ENCODE assay signal across 12 mouse cellular contexts in genomic region chr11:11940833-11941681, GRCm38 (mm10). TPM values are rescaled to one million over a fixed set of nuclear protein-coding genes. Genes with fewer than 3 reads are reported as not detected.
DNase-seq lines count a peak whose midpoint lies in the region; ATAC-seq and TF ChIP-seq lines count a peak whose summit lies in the region.
"Had no signal": no experiment of that assay in that cellular context is flagged by ENCODE, and none has a peak within 500 bp of the region (broad histone marks: within the 10 kb centered on the region; RNA-seq: fewer than 3 reads in every experiment).

No protein-coding gene starts in this region.

- H3K27me3 ChIP-seq in embryonic facial prominence, embryonic 13.5 days: no peaks in the 10 kb centered on the region
- H3K27me3 ChIP-seq in embryonic facial prominence, embryonic 10.5 days (replicated peaks; ENCODE audit: low read depth, poor library complexity, severe bottlenecking): no peaks in the 10 kb centered on the region
- H3K27me3 ChIP-seq in heart, postnatal 0 days (ENCODE audit: control insufficient read depth, insufficient read depth, low read length): no peaks in the 10 kb centered on the region
- no peaks in the 10 kb centered on the region for H3K27me3 ChIP-seq in limb, embryonic 13.5 days
- H3K27me3 ChIP-seq: liver, embryonic 12.5 days; neural tube, embryonic 12.5 days had no signal

- peaks cover 17% of the 10 kb centered on the region for H3K4me1 ChIP-seq in embryonic facial prominence, embryonic 13.5 days
- peaks cover 35% of the 10 kb centered on the region for H3K4me1 ChIP-seq in embryonic facial prominence, embryonic 10.5 days
- H3K4me1 ChIP-seq in heart, postnatal 0 days (ENCODE audit: control insufficient read depth, insufficient read depth): peaks cover 22% of the 10 kb centered on the region
- H3K4me1 ChIP-seq in limb, embryonic 13.5 days: peaks cover 29% of the 10 kb centered on the region

- 74% methylated on average over 5 of the region's 5 CpGs for WGBS in embryonic facial prominence, embryonic 13.5 days
- WGBS in embryonic facial prominence, embryonic 10.5 days: 72% methylated on average over 5 of the region's 5 CpGs
- 71% methylated on average over 5 of the region's 5 CpGs for WGBS in heart, postnatal 0 days
- 80% methylated on average over 5 of the region's 5 CpGs for WGBS in limb, embryonic 13.5 days

- no peak for TF ChIP-seq EP300 in heart, postnatal 0 days (IDR thresholded peaks at IDR 0.05; ENCODE audit: low read depth)

- H3K4me2 ChIP-seq in embryonic facial prominence, embryonic 13.5 days: no peak overlapping the region
- no peak overlapping the region for H3K4me2 ChIP-seq in heart, postnatal 0 days (ENCODE audit: low read depth, low read length)
- no peak overlapping the region for H3K4me2 ChIP-seq in limb, embryonic 13.5 days (replicated peaks)
- H3K4me2 ChIP-seq: liver, embryonic 12.5 days; neural tube, embryonic 12.5 days had no signal

- no peak for TF ChIP-seq CTCF in heart, postnatal 0 days (IDR thresholded peaks at IDR 0.05; ENCODE audit: low read depth)

- H3K27ac ChIP-seq in embryonic facial prominence, embryonic 13.5 days: 0 out of 2 replicates have a peak overlapping the region, but pooled peaks have one; percentile 85
- no peak overlapping the region for H3K27ac ChIP-seq in embryonic facial prominence, embryonic 10.5 days (replicated peaks)
- H3K27ac ChIP-seq in heart, postnatal 0 days (ENCODE audit: low read depth): peak overlapping the region; percentile 0; the same call in 1 of the 2 replicates
- H3K27ac ChIP-seq in limb, embryonic 13.5 days: peak overlapping the region; percentile 65
- H3K27ac ChIP-seq: liver, embryonic 12.5 days; neural tube, embryonic 12.5 days had no signal

- no peak overlapping the region for H3K9ac ChIP-seq in embryonic facial prominence, embryonic 13.5 days
- no peak overlapping the region for H3K9ac ChIP-seq in heart, postnatal 0 days (replicated peaks; ENCODE audit: low read depth, low read length)
- no peak overlapping the region for H3K9ac ChIP-seq in limb, embryonic 13.5 days
- H3K9ac ChIP-seq: liver, embryonic 12.5 days; neural tube, embryonic 12.5 days had no signal

- no peak for DNase-seq in embryonic facial prominence, embryonic 10.5 days (ENCODE audit: low spot score)
- no peak for DNase-seq in heart, postnatal 0 days (ENCODE audit: low spot score)
- DNase-seq in heart, adult 8-10 months (ENCODE audit: low spot score): no peak
- DNase-seq in ZHBTc4 (ENCODE audit: low read depth, low spot score): peak; percentile 53
- DNase-seq in kidney, postnatal 36 days: no peak
- DNase-seq: adrenal gland, adult 8-10 months; kidney, postnatal 25 days had no signal

- no peak overlapping the region for H3K4me3 ChIP-seq in embryonic facial prominence, embryonic 13.5 days
- no peak overlapping the region for H3K4me3 ChIP-seq in embryonic facial prominence, embryonic 10.5 days
- no peak overlapping the region for H3K4me3 ChIP-seq in heart, postnatal 0 days (ENCODE audit: low read depth, low read length)
- no peak overlapping the region for H3K4me3 ChIP-seq in limb, embryonic 13.5 days
- H3K4me3 ChIP-seq: liver, embryonic 12.5 days; neural tube, embryonic 12.5 days had no signal

- no peak for ATAC-seq in embryonic facial prominence, embryonic 13.5 days (ENCODE audit: insufficient number of reproducible peaks, insufficient read depth, low FRiP score, low TSS enrichment, low read depth)
- no peak for ATAC-seq in heart, postnatal 0 days (ENCODE audit: insufficient read depth, low read depth)
- ATAC-seq in limb, embryonic 13.5 days (ENCODE audit: low FRiP score, low read depth): no peak
- ATAC-seq in megakaryocyte, adult 5-6 weeks (ENCODE audit: poor library complexity, severe bottlenecking): no peak
- ATAC-seq: liver, embryonic 12.5 days had no signal

- peaks cover 77% of the 10 kb centered on the region for H3K36me3 ChIP-seq in embryonic facial prominence, embryonic 13.5 days
- H3K36me3 ChIP-seq in embryonic facial prominence, embryonic 10.5 days (replicated peaks): peaks cover 97% of the 10 kb centered on the region
- peaks cover 75% of the 10 kb centered on the region for H3K36me3 ChIP-seq in heart, postnatal 0 days (replicated peaks; ENCODE audit: control insufficient read depth, insufficient read depth, low read length)
- peaks cover 86% of the 10 kb centered on the region for H3K36me3 ChIP-seq in limb, embryonic 13.5 days

- no peaks in the 10 kb centered on the region for H3K9me3 ChIP-seq in embryonic facial prominence, embryonic 13.5 days
- no peaks in the 10 kb centered on the region for H3K9me3 ChIP-seq in embryonic facial prominence, embryonic 10.5 days
- no peaks in the 10 kb centered on the region for H3K9me3 ChIP-seq in heart, postnatal 0 days (replicated peaks; ENCODE audit: control insufficient read depth, low read length)
- H3K9me3 ChIP-seq in limb, embryonic 13.5 days: no peaks in the 10 kb centered on the region
- H3K9me3 ChIP-seq: liver, embryonic 12.5 days; neural tube, embryonic 12.5 days had no signal

RNA-seq across cellular contexts. Expression of gene Ddc, which starts 43.1 kb away (rescaled TPM):
- polyA plus RNA-seq in embryonic facial prominence, embryonic 13.5 days (2015; fragmentation: Nextera tagmentation; extraction: Ambion mirVana): 5.3 and 5.8 TPM in 2 replicates
- polyA plus RNA-seq in embryonic facial prominence, embryonic 10.5 days (2016; fragmentation: Nextera tagmentation; extraction: Ambion mirVana): 6.9 and 8.8 TPM in 2 replicates
- 248 and 309 TPM in 2 replicates for total RNA-seq in heart, postnatal 0 days (2014; rRNA removed; ENCODE audit: low replicate concordance)
- 129 and 140 TPM in 2 replicates for polyA plus RNA-seq in heart, postnatal 0 days (2015; fragmentation: Nextera tagmentation; extraction: Ambion mirVana)
- 1 to 10 TPM in 2 of 4 experiments, under 1 TPM in 2; 0.66 to 1.2 (median 0.93) TPM for total RNA-seq in heart, adult 8-10 months (2022)
- polyA plus RNA-seq in limb, embryonic 13.5 days (2015; fragmentation: Nextera tagmentation; extraction: Ambion mirVana): 16.8 and 18.4 TPM in 2 replicates
- total RNA-seq in megakaryocyte, adult 5-6 weeks (2015): 0.23 and 0.38 TPM in 2 replicates
- total RNA-seq in megakaryocyte, adult 5-6 weeks (2017): 0.16 TPM in 1 of 2 replicates, not detected in the other
